Mouse (Mus musculus) urinary bladder, postnatal 25 days (tissue): ENCODE results near the gene Dbh.

Experiments
- DNase-seq: peaks from one replicate; pipeline ENCODE4 v3.0.0; 2022; ENCODE audit warnings: low spot score

The Dbh gene

DNA sequence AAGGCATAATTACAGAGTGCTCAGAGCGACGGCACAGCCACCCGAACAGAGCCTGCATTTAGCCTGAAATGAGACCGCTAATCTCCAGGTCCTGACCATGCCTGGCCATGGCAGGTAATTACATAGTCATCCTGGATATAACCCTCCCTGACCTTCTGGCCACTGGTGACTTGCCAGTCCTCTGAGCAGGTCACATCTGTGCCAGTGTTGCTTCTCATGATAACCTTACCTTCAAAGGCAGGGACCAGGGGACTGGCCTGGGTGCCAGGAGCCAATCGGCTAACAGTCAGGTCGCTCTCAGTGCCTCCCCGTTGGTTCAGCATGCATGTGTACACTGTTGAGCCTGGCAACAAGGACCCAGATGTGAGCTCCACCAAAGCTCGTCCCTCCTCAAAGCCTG lies 53.5 kb downstream of the Dbh start:
- DNase-seq, result no peak

DNA sequence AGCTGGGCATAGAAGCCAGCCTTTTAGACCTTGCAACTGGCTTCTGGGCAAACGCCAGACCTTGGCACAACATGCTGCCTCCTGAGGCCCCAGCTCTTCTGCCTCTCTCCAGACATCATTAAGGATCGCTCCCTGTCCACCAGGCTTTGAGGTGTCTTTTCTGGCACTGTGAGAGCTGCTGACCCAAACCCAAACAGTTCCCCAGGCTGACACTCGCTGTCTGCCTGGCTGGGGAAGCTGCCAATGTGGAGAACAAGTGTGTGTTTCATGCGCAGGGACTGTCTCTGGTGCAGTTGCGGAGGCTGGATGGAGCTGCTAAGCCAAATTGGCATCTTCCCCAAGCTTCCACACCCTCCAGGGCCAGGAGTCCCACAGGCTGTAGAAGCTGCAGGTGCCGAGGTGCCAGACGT lies 58.0 kb downstream of the Dbh start:
- no peak for DNase-seq

DNA sequence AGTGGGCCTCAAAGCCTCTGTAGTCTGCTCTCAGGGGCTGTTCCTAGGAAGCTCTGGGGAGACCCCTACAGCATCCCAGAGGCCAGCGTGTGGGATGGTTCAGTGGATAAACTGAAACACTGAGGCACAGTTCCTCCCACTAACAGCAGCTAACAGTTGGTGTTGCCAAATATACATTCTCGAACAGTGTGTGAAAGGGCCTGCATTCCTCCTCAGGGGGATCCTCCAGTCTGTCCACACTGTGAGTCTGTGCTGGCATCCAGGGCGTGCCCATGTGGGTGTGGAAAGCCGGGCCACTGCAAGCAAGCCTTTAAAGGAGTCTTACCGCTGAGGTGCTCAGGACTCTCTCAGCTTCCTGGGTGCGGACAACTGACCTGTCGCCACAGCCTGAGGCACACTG lies 61.5 kb downstream of the Dbh start:
- DNase-seq, result no peak

DNA sequence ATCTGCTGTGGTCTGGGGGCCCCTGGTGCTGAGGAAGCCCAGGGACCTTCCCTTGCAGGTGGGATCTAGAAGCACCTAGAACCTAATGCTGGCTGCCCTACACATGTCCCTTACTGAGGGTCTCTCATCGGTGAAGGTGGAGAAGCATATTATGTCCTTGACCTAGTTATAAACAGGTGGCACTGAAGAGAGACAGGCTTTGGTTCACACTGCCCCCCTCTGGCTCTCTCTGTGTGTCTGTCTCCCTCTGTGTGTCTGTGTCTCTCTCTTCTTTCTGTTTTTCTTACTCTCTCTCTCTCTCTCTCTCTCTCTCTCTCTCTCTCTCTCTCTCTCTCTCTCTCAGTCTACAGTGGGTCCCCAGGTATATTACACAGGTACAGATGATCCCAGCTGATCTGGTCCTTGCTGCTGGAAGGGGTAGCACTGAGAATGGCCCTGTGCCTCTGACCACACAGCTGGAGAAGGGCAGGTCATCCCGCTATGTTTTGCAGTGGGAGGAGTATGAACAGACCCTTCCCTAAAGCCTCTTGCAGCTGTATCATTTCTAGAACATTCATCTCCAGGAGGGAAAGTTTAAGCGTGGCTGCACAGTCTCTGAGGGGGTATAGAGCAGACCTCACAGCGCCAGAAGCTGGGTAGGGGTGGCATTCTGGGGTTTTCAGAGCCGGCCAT lies 63.9 kb downstream of the Dbh start:
- no peak for DNase-seq

DNA sequence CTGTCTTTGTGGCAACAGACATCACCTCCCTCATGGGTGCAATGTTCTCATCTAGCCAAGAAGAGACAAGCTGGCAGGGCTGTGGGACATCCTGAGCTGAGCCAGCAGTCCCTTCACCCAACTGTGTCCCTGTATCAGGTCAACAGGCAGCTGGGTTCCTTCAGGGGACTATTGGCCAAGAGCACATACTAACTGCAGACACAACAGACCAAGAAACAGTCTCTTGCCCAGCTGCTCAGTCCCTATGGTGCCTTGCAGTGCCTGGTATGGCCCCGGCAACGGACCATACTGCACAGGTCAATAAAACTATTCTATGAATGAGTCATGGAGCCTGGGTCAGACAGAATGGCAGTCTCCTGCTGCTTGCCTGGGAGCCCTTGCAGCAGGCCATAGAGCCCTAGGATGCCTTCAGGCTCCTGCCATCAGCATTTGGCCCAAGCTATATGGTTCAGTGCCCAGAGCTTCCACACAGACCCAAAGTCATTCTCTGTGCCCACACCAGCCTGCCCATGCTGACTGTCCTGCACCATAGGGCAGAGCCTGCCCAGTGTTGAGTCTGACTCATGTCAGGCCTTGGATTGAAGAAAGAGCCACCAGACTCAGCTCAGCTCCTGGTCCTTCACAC lies 64.6 kb downstream of the Dbh start:
- no peak for DNase-seq

DNA sequence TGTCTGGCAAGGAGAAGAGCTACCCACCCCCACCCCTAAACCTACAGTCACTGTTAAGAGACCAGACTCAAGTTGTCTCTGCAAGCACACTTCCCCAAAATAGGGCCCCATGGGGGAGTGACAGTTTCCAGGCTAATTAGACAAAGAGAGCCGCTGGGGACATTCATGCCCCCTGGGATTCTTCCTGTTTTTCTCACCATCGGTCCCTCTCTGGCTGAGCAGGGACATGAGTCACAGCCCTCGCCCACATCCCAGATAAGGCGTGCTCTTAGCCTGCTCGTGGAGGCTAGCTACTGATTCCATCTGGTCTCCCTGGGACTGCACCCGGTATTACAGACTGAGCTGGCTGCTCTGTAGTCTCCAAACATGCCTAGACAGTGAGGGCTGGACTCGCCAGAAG lies 67.3 kb downstream of the Dbh start:
- peak; percentile 13 for DNase-seq
